Mouse (Mus musculus): ENCODE results near the gene Kidins220. TPM values are rescaled to one million over a fixed set of nuclear protein-coding genes. Genes with fewer than 3 reads are reported as not detected.

Gene Kidins220
- total and polyA plus RNA-seq, 2 experiments from 2014 or later, result 79.6 to 199 TPM

- H3K4me2 ChIP-seq (ENCODE audit: low read depth, low read length), result peak overlapping the region; percentile 27
- no peaks in the 10 kb centered on the region for H3K9me3 ChIP-seq (ENCODE audit: low read length)
- H3K4me1 ChIP-seq (ENCODE audit: insufficient read depth, low read length), result no peaks in the 10 kb centered on the region
- no peak overlapping the region for H3K9ac ChIP-seq (replicated peaks; ENCODE audit: low read length)
- peaks cover 8% of the 10 kb centered on the region; the same call in 1 of the 2 replicates for H3K36me3 ChIP-seq (ENCODE audit: insufficient read depth, low read length)
- peak; percentile 46 for DNase-seq (ENCODE audit: low spot score)
- TF ChIP-seq CTCF (IDR thresholded peaks at IDR 0.05; ENCODE audit: low read depth), result no peak
- H3K27ac ChIP-seq, result peak overlapping the region; percentile 46; the same call in 1 of the 2 replicates
- peak; percentile 57 for ATAC-seq
- no peaks in the 10 kb centered on the region for H3K27me3 ChIP-seq (ENCODE audit: insufficient read depth, low read length)
- no peak overlapping the region for H3K4me3 ChIP-seq (ENCODE audit: low read length)
- 28% methylated on average over 8 of the region's 8 CpGs for WGBS
Observed at GRCm38 (mm10) chr12:25034338-25034953, 59.7 kb downstream of the Kidins220 start.

GRCm38 (mm10) chr12:25036024-25036423 is 61.3 kb downstream of the Kidins220 start:
- H3K9ac ChIP-seq (replicated peaks; ENCODE audit: low read length), result no peak overlapping the region
- ATAC-seq (no peak), DNase-seq (ENCODE audit: low spot score) (no peak)
- no peaks in the 10 kb centered on the region for H3K4me1 ChIP-seq (ENCODE audit: insufficient read depth, low read length)
- H3K4me2 ChIP-seq (ENCODE audit: low read depth, low read length), result no peak overlapping the region
- 95% methylated on average over 3 of the region's 3 CpGs for WGBS
- no peaks in the 10 kb centered on the region for H3K9me3 ChIP-seq (ENCODE audit: low read length)
- TF ChIP-seq CTCF (IDR thresholded peaks at IDR 0.05; ENCODE audit: low read depth), result no peak
- H3K36me3 ChIP-seq (ENCODE audit: insufficient read depth, low read length), result peaks cover 10% of the 10 kb centered on the region; the same call in 1 of the 2 replicates
- H3K4me3 ChIP-seq (ENCODE audit: low read length), result no peak overlapping the region
- no peak overlapping the region for H3K27ac ChIP-seq
- no peaks in the 10 kb centered on the region for H3K27me3 ChIP-seq (ENCODE audit: insufficient read depth, low read length)

GRCm38 (mm10) chr12:25037222-25037621 is 62.5 kb downstream of the Kidins220 start:
- TF ChIP-seq CTCF (IDR thresholded peaks at IDR 0.05; ENCODE audit: low read depth), result no peak
- no peaks in the 10 kb centered on the region for H3K27me3 ChIP-seq (ENCODE audit: insufficient read depth, low read length)
- H3K36me3 ChIP-seq (ENCODE audit: insufficient read depth, low read length), result peaks cover 13% of the 10 kb centered on the region; the same call in 1 of the 2 replicates
- WGBS, result 80% methylated on average over 5 of the region's 5 CpGs
- ATAC-seq, result no peak
- no peaks in the 10 kb centered on the region for H3K4me1 ChIP-seq (ENCODE audit: insufficient read depth, low read length)
- H3K9ac ChIP-seq (replicated peaks; ENCODE audit: low read length), result no peak overlapping the region
- no peak overlapping the region for H3K4me3 ChIP-seq (ENCODE audit: low read length)
- no peak overlapping the region for H3K4me2 ChIP-seq (ENCODE audit: low read depth, low read length)
- no peak for DNase-seq (ENCODE audit: low spot score)
- H3K27ac ChIP-seq, result no peak overlapping the region
- no peaks in the 10 kb centered on the region for H3K9me3 ChIP-seq (ENCODE audit: low read length)

GRCm38 (mm10) chr12:25037681-25038472 is 63.2 kb downstream of the Kidins220 start:
- TF ChIP-seq CTCF (IDR thresholded peaks at IDR 0.05; ENCODE audit: low read depth), result no peak
- 70% methylated on average over 9 of the region's 9 CpGs for WGBS
- Histone ChIP-seq H3K9me3 (ENCODE audit: low read length) (no peaks in the 10 kb centered on the region), H3K9ac (replicated peaks; ENCODE audit: low read length) (no peak overlapping the region), H3K4me3 (ENCODE audit: low read length) (no peak overlapping the region), H3K4me2 (ENCODE audit: low read depth, low read length) (no peak overlapping the region), H3K4me1 (ENCODE audit: insufficient read depth, low read length) (no peaks in the 10 kb centered on the region), H3K36me3 (ENCODE audit: insufficient read depth, low read length) (peaks cover 11% of the 10 kb centered on the region; the same call in 1 of the 2 replicates), H3K27ac (no peak overlapping the region), H3K27me3 (ENCODE audit: insufficient read depth, low read length) (no peaks in the 10 kb centered on the region)
- ATAC-seq (no peak), DNase-seq (ENCODE audit: low spot score) (no peak)

GRCm38 (mm10) chr12:25044056-25044455 is 69.3 kb downstream of the Kidins220 start:
- H3K27me3 ChIP-seq (ENCODE audit: insufficient read depth, low read length), result no peaks in the 10 kb centered on the region
- no peak overlapping the region for H3K4me2 ChIP-seq (ENCODE audit: low read depth, low read length)
- H3K27ac ChIP-seq, result no peak overlapping the region
- H3K9ac ChIP-seq (replicated peaks; ENCODE audit: low read length), result no peak overlapping the region
- no peaks in the 10 kb centered on the region for H3K4me1 ChIP-seq (ENCODE audit: insufficient read depth, low read length)
- WGBS, result 83% methylated on average over 2 of the region's 2 CpGs
- H3K4me3 ChIP-seq (ENCODE audit: low read length), result no peak overlapping the region
- ATAC-seq, result no peak
- DNase-seq (ENCODE audit: low spot score), result no peak
- peaks cover 10% of the 10 kb centered on the region; the same call in 1 of the 2 replicates for H3K36me3 ChIP-seq (ENCODE audit: insufficient read depth, low read length)
- H3K9me3 ChIP-seq (ENCODE audit: low read length), result no peaks in the 10 kb centered on the region
- TF ChIP-seq CTCF (IDR thresholded peaks at IDR 0.05; ENCODE audit: low read depth), result no peak

GRCm38 (mm10) chr12:25044579-25044978 is 69.9 kb downstream of the Kidins220 start:
- Histone ChIP-seq H3K4me3 (ENCODE audit: low read length) (no peak overlapping the region), H3K9me3 (ENCODE audit: low read length) (no peaks in the 10 kb centered on the region), H3K9ac (replicated peaks; ENCODE audit: low read length) (no peak overlapping the region), H3K4me1 (ENCODE audit: insufficient read depth, low read length) (no peaks in the 10 kb centered on the region), H3K27ac (no peak overlapping the region), H3K36me3 (ENCODE audit: insufficient read depth, low read length) (peaks cover 10% of the 10 kb centered on the region; the same call in 1 of the 2 replicates), H3K27me3 (ENCODE audit: insufficient read depth, low read length) (no peaks in the 10 kb centered on the region), H3K4me2 (ENCODE audit: low read depth, low read length) (no peak overlapping the region)
- ATAC-seq (no peak), DNase-seq (ENCODE audit: low spot score) (no peak)
- 93% methylated on average over 4 of the region's 4 CpGs for WGBS
- TF ChIP-seq CTCF (IDR thresholded peaks at IDR 0.05; ENCODE audit: low read depth), result no peak

Measured in hindbrain, postnatal 0 days (tissue).